Mouse (Mus musculus) liver, embryonic 16.5 days (tissue): Measurements from ENCODE around the gene Atg7. TPM values are rescaled to one million over a fixed set of nuclear protein-coding genes. Genes with fewer than 3 reads are reported as not detected.

Experiments used
- ATAC-seq: fragments of 200-750 bp; cut with Nextera tagmentation; 2 replicates; pipeline ENCODE4 v1.8.0; 2017; ENCODE audit warnings: low read depth, mild to moderate bottlenecking, moderate number of reproducible peaks, moderate library complexity
- H3K27ac ChIP-seq: fragments of 300-500 bp; sonication (generic); 2 replicates; pipeline ENCODE4 v1.5.1; 2014; ENCODE audit warnings: mild to moderate bottlenecking, low read length
- H3K27me3 ChIP-seq: fragments of 300-500 bp; sonication (generic); 2 replicates; pipeline ENCODE4 v1.6.1; 2014; ENCODE audit warnings: low read depth, low read length, mixed read lengths; ENCODE audit not compliant: control insufficient read depth, insufficient read depth
- H3K36me3 ChIP-seq: fragments of 300-500 bp; sonication (generic); 2 replicates; pipeline ENCODE4 v1.6.1; 2014; ENCODE audit warnings: mild to moderate bottlenecking; ENCODE audit not compliant: control insufficient read depth, insufficient read depth
- H3K4me1 ChIP-seq: fragments of 300-500 bp; sonication (generic); 2 replicates; pipeline ENCODE4 v1.6.1; 2014; ENCODE audit warnings: low read depth, low read length, mixed read lengths; ENCODE audit not compliant: control insufficient read depth
- H3K4me2 ChIP-seq: fragments of 300-500 bp; sonication (generic); 2 replicates; pipeline ENCODE4 v1.6.1; 2014; ENCODE audit warnings: low read depth, low read length, mixed read lengths
- H3K4me3 ChIP-seq: fragments of 300-500 bp; sonication (generic); 2 replicates; pipeline ENCODE4 v1.5.1; 2014; ENCODE audit warnings: low read depth, mild to moderate bottlenecking, low read length
- H3K9ac ChIP-seq: fragments of 300-500 bp; sonication (generic); 2 replicates; pipeline ENCODE4 v1.6.1; 2014; ENCODE audit warnings: low read depth, low read length
- H3K9me3 ChIP-seq: fragments of 300-500 bp; sonication (generic); replicated peaks from 2 replicates; pipeline ENCODE4 v1.6.1; 2016; ENCODE audit warnings: low read length; ENCODE audit not compliant: control insufficient read depth
- WGBS: fragments of 180-500 bp; shearing (Covaris S2); extraction: QIAGEN DNeasy Blood & Tissue Kit; methylation state at CpG from one replicate; pipeline ENCODE4 v1.1.7; 2014; ENCODE audit not compliant: insufficient replicate concordance; 5-methylcytosine and 5-hydroxymethylcytosine counted together
- polyA plus RNA-seq: library from polyadenylated mRNA; unstranded; fragments of >200 nt; fragmentation: Nextera tagmentation; extraction: Ambion mirVana; gene quantifications from 2 replicates; pipeline ENCODE4 v1.2.1, GENCODE M21; 2015

Atg7 gene
- polyA plus RNA-seq, 1 experiment from 2014 or later: 13.2 TPM

DNA sequence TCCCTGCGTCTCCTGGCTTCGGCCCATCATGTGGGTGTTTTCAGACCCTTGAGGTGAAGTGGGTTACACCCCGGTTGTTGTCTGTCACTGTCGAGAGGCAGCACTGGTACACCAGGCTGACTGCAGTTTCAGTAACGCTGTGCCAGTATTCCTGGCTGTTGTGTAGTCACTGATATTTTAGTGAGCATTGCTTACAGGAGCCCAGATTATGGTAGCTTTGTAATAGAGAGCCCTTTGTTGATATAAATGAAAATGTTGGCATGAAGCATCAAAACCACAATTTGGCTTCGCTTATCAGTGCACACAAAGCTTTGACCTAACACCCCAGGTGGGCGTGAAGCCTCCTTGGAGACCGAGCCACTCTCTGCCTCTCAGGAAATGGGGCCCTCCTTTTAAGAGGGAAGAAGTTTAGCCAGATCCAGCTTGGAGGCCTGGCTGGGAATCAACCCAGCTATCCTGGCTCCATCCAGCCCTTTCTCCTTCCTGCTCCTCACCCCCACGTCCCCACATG, 177.1 kb downstream of the Atg7 start:
- no peaks in the 10 kb centered on the region for H3K9me3 ChIP-seq
- no peak overlapping the region for H3K4me3 ChIP-seq
- WGBS: 38% methylated on average over 9 of the region's 9 CpGs
- H3K4me1 ChIP-seq: no peaks in the 10 kb centered on the region; the same call in 1 of the 2 replicates
- no peak overlapping the region for H3K4me2 ChIP-seq
- no peak for ATAC-seq
- no peak overlapping the region for H3K27ac ChIP-seq
- no peak overlapping the region for H3K9ac ChIP-seq
- H3K27me3 ChIP-seq: no peaks in the 10 kb centered on the region
- no peaks in the 10 kb centered on the region for H3K36me3 ChIP-seq

- no peak overlapping the region for H3K4me3 ChIP-seq
- WGBS: 79% methylated on average over 7 of the region's 7 CpGs
- no peak overlapping the region for H3K27ac ChIP-seq
- no peak for ATAC-seq
- no peaks in the 10 kb centered on the region for H3K27me3 ChIP-seq
- H3K9me3 ChIP-seq: no peaks in the 10 kb centered on the region
- no peak overlapping the region for H3K4me2 ChIP-seq
- H3K36me3 ChIP-seq: no peaks in the 10 kb centered on the region
- no peaks in the 10 kb centered on the region; the same call in 1 of the 2 replicates for H3K4me1 ChIP-seq
- H3K9ac ChIP-seq: no peak overlapping the region
Measured at GRCm38 (mm10) chr6:114821646-114822045, 178.7 kb downstream of the Atg7 start.

DNA sequence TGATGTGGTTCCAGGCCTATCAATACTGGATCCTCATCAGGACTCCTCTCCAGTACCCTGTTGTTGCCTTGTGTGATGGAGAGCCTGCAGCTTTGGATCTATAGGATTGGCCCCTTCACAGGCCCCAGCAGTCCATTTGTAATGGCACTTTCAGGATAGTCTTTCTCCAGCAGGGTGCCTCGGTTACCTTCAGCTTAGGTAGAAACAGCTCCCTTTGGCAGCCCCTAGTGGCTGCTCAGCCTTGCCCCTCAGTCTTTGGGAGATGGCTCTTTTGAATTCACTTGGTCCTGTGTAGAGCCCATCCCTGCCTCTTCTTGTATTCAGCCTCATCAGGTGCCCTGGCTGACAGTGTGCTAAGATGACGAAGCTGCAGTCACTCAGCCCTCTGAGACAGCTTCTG, 184.0 kb downstream of the Atg7 start:
- Histone ChIP-seq H3K9ac (no peak overlapping the region), H3K4me1 (no peaks in the 10 kb centered on the region), H3K4me3 (no peak overlapping the region), H3K27me3 (no peaks in the 10 kb centered on the region), H3K4me2 (no peak overlapping the region), H3K9me3 (no peaks in the 10 kb centered on the region), H3K36me3 (no peaks in the 10 kb centered on the region), H3K27ac (no peak overlapping the region)
- no peak for ATAC-seq
- WGBS: 55% methylated on average over 2 of the region's 2 CpGs

DNA sequence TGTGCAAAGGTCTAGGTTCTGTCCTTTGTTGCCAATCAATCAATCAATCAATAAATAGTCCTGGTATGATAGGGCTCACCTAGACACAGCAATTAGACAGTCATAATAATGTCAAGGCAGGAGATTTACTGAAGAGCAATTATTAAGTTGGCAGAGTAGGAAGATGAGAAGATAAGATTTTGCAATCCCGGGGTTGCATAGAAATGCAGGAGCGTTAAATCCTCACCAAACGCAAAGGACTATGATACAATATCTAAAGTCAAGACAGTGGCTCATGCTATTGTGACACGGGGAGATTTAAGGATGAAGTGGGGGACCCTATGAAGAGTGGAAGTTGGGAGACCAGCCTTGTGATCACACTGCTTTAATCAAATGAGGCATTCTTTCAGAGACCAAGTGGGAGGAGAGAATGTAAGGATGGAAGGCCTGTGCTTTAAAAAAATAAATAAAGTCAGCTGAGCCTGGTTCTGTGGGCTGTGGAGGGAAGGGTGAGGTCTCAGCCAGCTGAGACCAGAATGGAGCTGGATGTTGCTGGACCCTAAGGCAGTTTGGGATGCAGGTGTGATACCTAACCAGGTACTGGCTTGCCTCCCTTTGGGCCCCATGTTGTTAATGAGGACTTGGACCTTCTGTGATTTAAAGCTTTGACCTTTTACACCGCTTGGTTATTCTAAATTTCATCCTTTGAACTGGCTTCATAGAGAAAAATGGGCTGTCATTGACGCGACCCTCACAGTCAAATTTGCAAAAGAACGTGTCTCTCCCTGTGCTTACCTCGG, 187.0 kb downstream of the Atg7 start:
- no peaks in the 10 kb centered on the region for H3K36me3 ChIP-seq
- no peaks in the 10 kb centered on the region for H3K9me3 ChIP-seq
- H3K4me3 ChIP-seq: no peak overlapping the region
- no peak overlapping the region for H3K4me2 ChIP-seq
- 73% methylated on average over 9 of the region's 9 CpGs for WGBS
- H3K4me1 ChIP-seq: peaks cover 3% of the 10 kb centered on the region; the same call in 1 of the 2 replicates
- H3K9ac ChIP-seq: no peak overlapping the region
- H3K27me3 ChIP-seq: no peaks in the 10 kb centered on the region
- ATAC-seq: no peak
- H3K27ac ChIP-seq: no peak overlapping the region

DNA sequence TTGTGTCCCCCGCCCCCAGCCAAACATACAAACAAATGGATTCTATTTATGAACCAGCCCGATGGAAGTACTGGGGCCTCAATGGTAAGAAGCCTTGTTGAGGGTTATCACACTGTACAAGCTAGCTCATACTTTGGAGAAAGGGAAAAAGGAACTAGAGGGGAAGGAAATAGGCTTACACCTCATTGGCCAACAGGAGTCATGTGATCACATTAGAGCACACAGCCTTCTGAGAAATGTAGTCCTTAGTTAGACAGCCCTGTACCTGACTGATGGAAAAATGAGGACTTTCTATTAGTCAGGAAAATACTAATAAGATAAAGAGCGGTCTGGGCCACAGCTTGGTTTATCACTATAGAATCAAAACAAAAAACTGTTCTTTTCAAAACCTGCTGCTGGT, 188.9 kb downstream of the Atg7 start:
- H3K9me3 ChIP-seq: no peaks in the 10 kb centered on the region
- H3K4me3 ChIP-seq: no peak overlapping the region
- H3K36me3 ChIP-seq: no peaks in the 10 kb centered on the region
- WGBS: 48% methylated on average over 3 of the region's 3 CpGs
- ATAC-seq: no peak
- no peaks in the 10 kb centered on the region for H3K27me3 ChIP-seq
- no peak overlapping the region for H3K9ac ChIP-seq
- no peak overlapping the region for H3K4me2 ChIP-seq
- H3K27ac ChIP-seq: no peak overlapping the region
- peaks cover 3% of the 10 kb centered on the region; the same call in 1 of the 2 replicates for H3K4me1 ChIP-seq

GRCm38 (mm10) chr6:114833058-114833685, 190.3 kb downstream of the Atg7 start:
- Histone ChIP-seq H3K36me3 (no peaks in the 10 kb centered on the region), H3K9me3 (no peaks in the 10 kb centered on the region), H3K4me3 (no peak overlapping the region), H3K27ac (no peak overlapping the region), H3K4me1 (peaks cover 3% of the 10 kb centered on the region; the same call in 1 of the 2 replicates), H3K4me2 (no peak overlapping the region), H3K27me3 (no peaks in the 10 kb centered on the region), H3K9ac (no peak overlapping the region)
- WGBS: 53% methylated on average over 9 of the region's 9 CpGs
- no peak for ATAC-seq

GRCm38 (mm10) chr6:114833791-114834346, 191.0 kb downstream of the Atg7 start:
- H3K4me2 ChIP-seq: no peak overlapping the region
- peak; percentile 75 for ATAC-seq
- no peaks in the 10 kb centered on the region for H3K36me3 ChIP-seq
- no peaks in the 10 kb centered on the region for H3K27me3 ChIP-seq
- no peak overlapping the region for H3K9ac ChIP-seq
- peaks cover 3% of the 10 kb centered on the region; the same call in 1 of the 2 replicates for H3K4me1 ChIP-seq
- WGBS: 60% methylated on average over 4 of the region's 4 CpGs
- H3K9me3 ChIP-seq: no peaks in the 10 kb centered on the region
- H3K4me3 ChIP-seq: no peak overlapping the region
- no peak overlapping the region for H3K27ac ChIP-seq

DNA sequence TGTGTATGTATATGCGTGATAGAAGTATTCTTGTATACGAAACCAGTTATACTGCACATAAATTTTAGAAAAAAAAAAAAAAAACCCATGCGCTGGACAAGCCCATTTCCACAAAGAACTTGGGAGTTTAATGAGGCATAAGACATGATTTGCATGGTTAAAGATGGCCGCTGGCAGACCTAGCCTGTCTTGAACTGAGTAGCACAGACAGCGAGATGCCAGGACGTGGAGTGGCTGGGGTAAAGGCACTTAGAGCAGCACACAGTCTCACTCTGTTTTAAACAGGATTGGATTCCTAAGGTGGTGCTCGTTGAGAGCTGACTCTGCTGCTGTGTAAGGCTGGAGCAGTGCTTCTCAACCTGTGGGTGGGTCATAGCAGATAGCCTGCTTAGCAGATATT, 192.4 kb downstream of the Atg7 start:
- Histone ChIP-seq H3K4me3 (no peak overlapping the region), H3K4me2 (no peak overlapping the region), H3K36me3 (no peaks in the 10 kb centered on the region), H3K27me3 (no peaks in the 10 kb centered on the region), H3K9me3 (no peaks in the 10 kb centered on the region), H3K27ac (no peak overlapping the region), H3K4me1 (peaks cover 3% of the 10 kb centered on the region; the same call in 1 of the 2 replicates), H3K9ac (no peak overlapping the region)
- 71% methylated on average over 7 of the region's 7 CpGs for WGBS
- no peak for ATAC-seq

- no peak overlapping the region for H3K9ac ChIP-seq
- H3K36me3 ChIP-seq: no peaks in the 10 kb centered on the region
- no peak overlapping the region for H3K4me2 ChIP-seq
- H3K4me3 ChIP-seq: no peak overlapping the region
- no peak overlapping the region for H3K27ac ChIP-seq
- no peak for ATAC-seq
- peaks cover 3% of the 10 kb centered on the region; the same call in 1 of the 2 replicates for H3K4me1 ChIP-seq
- no peaks in the 10 kb centered on the region for H3K27me3 ChIP-seq
- no peaks in the 10 kb centered on the region for H3K9me3 ChIP-seq
- 62% methylated on average over 1 of the region's 1 CpGs for WGBS
Measured at GRCm38 (mm10) chr6:114835752-114836151, 192.9 kb downstream of the Atg7 start.
